Mouse (Mus musculus): Measurements from ENCODE around the gene Tmem156.
"Not testable (repeated sequence)": the region's sequence is repeated elsewhere in the genome, so short reads cannot be mapped to it uniquely, and the experiment has no call there.

Gene Tmem156

DNA sequence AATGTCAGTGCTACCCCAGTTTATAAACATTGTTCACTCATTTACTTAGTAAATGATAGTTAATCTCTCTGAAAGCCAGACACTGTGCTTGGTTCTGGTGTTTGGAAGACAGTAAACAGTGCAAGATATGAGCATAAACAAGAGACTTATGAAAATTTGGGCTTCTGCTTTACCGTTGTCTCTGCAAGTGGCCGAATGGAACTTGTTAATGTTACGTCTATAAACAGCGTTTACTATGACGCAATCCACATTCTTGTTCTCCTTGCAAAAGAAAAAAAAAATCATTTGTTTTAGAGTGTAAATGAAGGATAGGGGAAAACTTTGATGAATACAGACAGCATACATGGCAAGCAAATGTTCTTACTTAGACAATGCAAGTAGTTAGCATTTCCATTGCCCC is at the start of gene Tmem156:
Gene Tmem156 (minus strand): TSS at position 212 of the 400 bp plus-strand sequence.
- DNase-seq, result no peak

DNA sequence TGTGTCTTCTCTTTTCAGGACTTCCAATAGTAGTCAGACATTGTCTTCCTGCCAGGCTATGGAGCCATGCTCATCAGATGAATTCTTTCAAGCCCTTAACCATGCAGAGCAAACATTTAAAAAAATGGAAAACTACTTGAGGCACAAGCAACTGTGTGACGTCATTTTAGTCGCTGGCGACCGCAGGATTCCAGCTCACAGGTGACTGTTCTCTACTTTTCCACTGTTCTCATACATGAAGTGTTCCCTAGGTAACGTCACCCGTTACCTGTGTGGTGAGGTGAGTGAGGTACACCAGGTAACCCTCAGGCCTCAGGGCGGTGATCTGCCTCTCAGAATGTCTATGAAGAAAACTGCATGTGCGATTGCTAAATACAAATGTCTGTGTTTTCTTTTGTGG is 49.3 kb upstream of the Tmem156 start:
- no peak for DNase-seq

DNA sequence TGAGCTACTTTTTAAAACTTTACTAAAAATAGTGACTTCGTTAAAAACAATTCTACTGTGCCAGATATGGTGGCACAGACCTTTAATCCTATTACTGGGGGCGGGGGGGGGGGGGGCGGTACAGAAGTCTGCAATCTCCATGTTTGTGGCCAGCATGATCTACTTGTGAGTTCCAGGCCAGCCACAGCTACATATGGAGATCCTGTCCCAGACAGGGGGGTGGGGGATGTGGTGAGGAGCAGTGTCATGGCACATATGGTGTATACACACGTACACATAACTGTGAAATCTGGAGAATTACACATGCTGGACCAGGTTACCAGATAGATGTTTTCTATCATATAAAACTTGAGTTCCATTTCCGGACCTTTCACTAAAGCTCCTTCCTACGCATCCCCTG is 45.1 kb upstream of the Tmem156 start:
- DNase-seq, result no peak

DNA sequence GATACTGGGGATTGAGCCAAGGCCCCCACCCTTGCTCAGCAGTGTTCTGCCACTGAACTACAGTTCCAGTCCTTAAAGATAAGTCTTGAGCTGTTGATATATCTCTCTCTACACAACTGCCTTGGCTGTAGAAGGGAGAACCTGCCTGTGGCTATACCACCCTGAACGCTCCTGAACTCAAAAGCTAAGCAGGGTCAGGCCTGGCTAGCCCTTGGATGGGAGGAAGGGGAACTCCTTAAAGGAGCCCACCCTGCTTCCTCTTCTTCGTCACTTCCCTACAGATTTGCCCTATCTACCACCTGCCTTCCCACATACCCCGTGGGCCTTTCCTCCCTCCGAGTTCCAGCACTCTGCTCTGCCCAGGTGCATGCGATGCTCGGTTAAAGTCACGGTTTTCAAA is 44.2 kb upstream of the Tmem156 start:
- no peak for DNase-seq

DNA sequence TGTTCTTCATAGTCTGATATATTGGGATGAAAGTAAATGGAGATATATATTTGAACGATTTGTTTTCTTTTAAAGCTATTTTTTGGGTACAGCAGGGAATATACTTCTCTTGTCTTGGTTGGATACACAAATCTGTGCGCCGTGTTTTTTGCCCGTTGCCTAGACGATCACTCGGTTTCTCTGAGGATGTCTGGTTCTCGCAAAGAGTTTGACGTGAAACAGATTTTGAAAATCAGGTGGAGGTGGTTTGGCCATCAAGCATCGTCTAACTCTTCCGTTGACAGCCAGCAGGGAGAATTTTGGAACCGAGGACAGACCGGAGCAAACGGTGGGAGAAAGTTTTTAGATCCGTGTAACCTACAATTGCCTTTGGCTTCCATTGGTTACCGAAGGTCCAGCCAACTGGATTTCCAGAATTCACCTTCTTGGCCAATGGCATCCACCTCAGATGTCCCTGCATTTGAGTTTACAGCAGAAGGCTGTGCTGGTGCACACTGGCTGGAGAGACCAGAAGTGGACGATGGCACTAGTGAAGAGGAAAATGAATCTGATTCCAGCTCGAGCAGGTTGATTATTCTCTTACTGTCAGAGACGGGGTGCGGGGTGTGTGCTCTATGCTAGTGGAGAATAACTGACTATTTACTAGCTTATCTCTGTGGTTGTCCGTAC is 39.4 kb upstream of the Tmem156 start:
- no peak for DNase-seq

DNA sequence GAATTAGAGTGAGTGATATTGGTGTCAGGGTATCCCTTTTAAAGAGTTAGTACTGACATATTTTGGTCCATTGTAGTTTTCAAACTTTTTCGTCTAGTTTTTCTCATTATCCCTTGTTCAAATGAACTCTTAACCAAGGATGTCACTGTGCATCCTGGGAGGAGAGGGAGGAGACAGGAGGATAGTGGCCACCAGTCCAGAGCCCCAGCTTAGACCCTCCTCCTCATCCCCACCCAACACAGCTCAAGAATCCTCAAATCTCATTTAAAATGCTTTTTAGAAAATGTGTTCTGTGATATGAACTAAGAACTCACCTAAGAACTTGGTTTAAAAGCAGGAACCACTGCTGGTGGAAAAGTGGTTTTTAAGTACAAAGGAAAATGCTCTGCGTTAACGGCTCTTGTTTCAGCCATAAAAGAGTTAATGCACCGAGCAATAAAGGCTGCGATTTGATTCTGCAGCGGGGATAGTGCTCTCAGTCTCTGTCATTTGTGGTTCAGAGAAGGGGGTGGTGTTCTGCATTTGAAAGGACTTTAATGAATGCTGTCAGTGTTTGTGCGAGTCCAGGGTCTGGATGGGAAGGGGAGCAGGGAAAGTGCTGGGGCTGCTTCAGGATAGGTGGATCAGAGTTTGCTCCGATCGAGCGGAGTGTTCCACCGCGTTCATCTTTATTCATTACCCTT is 38.7 kb upstream of the Tmem156 start:
- no peak for DNase-seq

DNA sequence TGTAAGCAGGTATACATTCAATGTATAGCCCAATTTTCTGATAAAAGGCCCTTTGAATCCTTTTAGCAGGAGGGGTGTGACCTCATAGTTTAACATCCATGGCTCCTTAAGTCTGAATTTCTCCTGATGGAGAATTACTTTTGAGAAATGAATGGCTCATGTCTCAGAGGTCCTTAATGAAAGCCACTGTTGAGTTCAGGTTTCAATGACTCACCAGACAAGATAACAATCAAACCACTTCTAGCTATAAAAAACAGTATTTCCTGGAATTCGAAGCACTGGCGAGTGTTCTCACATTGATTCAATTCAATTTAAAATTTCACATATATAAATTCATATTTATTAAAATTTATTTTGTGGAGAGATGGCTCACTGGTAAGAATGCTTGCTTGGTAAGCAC is 36.5 kb upstream of the Tmem156 start:
- DNase-seq, result no peak

DNA sequence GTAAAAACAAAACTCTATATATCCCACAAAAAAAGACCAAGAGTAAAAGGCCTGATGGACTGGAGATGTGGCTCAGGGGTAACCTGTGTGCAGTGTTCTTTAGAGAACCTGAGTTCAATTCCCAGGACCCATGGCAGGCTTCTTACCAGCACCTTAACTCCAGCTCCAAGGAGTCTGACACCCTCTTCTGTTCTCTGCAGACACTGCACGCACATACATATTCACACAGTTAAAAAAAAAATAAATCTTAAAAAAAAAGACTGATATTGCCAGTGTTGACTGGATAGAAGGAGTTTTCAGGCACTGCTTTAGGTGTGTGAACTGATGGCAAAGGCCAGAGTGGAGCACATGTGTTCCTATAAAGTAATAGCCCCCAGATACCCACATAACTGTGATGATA is 34.2 kb upstream of the Tmem156 start:
- DNase-seq, result no peak

DNA sequence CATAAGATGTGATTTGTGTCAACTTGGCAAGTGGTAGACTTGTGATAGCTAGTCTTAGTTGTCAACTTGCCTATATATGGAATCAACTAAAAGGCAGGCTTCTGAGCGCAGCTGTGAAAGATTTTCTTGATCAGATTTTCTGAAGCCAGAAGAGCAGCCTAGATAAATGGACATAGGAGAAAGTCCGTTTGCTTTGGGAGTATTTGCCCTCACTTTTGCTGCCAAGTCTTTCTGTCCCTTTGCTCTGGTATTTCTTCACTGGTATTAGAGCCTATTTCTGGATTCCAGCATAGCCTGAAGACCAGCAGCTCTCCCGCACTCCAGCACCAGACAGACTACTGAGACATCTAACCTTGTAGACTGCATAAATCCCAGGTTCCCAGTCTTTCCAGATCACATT is 30.7 kb upstream of the Tmem156 start:
- DNase-seq, result no peak

DNA sequence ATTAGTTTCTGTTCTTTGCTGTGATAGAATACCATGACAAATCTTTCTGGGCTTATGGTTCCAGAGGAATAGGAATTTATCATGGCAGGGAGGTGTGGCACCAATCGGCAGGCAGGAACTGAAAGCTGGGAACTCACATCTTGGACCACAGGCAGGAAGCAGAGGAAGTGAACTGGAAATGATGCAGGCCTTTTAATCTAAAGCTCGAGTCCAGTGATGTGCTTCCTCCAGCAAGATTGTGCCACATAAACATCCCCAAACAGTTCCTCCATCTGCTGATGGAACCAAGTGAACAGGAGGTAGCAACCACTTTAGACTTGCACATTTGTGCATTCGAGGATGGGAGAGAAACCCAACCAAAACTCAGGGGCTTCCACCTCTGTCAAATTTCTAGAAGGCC is 28.0 kb upstream of the Tmem156 start:
- DNase-seq, result no peak

DNA sequence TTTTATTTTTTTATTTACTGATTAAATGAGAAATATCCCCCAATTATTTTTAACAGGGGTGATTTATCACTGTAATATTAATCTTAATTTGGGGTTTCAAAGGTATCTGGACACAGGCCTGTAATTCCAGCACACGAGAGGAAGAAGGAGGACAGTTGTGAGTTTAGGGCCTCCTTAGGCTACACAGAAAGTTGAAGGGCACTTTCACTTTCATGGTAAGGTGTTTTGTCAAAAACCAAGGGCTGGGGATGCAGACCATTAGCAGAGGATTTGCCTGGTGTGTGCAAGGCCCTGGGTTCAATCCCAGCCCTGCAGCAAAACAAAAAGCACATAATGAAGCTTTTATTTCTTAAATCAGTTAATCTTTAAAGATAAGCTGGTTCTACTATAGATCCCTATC is 27.6 kb upstream of the Tmem156 start:
- no peak for DNase-seq

DNA sequence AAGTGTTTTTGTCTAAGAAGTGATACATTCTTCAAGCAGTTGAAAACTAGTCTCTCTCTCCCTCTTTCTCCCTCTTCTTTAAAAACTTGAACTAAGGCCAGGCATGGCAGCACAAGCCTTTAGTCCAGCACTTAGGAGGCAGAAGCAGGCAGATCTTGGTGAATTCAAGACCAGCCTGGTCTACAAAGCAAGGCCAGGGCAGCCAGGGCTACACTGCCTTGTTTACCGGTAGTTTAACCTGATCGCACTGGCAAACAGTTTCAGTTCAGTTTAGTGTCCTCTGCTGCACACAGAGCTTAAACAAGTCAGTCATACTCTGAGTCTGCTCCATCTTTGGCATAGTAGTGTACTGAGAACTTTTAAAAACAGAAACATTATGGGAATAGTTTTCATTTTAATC is 24.9 kb upstream of the Tmem156 start:
- no peak for DNase-seq

DNA sequence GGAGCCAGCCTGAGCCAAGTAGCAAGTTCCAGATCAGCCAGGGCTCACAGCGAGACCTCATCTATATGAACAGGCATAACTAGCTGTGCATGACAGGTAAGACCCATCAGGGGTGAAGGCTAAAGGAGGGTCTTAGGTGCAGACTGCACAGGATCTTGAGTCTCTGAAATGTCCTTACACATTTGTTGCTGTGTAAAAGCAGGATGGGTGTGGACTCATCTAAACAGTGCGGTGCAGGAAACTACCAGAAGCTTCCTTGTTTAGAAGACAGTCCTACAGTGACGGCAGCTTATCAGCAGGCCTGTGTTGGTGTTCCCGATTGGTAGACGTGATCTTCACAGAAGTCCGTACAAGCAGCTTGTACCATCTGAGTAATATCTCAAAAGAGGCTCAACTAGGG is 21.4 kb upstream of the Tmem156 start:
- DNase-seq, result peak; percentile 27

DNA sequence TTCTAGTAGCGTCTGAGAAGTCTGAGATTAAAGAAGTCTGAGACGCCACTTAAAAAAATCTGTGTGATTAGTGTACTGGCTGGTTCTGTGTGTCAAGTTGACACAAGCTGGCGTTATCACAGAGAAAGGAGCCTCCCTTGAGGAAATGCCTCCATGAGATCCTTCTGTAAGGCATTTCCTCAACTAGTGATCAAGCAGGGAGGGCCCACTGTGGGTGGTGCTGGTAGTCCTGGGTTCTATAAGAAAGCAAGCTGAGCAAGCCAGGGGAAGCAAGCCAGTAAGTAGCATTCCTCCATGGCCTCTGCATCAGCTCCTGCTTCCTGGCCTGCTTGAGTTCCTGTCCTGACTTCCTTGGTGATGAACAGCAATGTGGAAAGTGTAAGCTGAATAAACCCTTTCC is 20.3 kb upstream of the Tmem156 start:
- DNase-seq, result not testable (repeated sequence)

DNA sequence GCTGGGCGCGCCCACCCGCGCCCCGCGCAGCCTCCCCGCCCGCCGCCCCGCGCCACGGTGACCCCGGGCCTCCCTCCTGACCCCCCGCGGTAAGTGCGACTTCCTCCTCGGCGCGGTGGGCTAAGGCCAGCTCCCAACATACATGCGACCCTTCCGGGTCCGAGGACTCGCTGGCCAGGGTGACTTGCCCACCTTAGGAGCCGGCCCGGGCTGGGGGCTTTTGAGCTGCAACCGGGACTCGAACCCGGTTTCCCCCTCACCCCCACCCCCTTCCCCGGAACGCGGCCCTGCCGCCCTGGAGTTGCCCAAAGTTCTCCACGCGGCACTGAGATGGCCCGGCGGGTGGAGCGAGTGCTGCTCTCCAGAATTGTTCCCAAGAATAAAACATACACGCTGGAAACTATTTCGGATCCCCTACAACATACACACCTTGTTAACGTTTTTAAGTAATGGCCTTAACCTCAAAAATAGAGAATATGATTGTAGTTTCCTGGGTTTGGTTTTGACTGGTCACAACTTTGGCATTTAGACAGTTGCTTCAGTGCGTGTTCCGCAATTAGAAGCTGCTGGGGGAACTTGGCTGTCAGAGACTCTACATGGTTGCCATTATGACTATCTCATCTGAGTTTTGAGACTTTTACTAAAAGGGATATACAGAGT is 16.0 kb upstream of the Tmem156 start:
- DNase-seq, result peak; percentile 27

DNA sequence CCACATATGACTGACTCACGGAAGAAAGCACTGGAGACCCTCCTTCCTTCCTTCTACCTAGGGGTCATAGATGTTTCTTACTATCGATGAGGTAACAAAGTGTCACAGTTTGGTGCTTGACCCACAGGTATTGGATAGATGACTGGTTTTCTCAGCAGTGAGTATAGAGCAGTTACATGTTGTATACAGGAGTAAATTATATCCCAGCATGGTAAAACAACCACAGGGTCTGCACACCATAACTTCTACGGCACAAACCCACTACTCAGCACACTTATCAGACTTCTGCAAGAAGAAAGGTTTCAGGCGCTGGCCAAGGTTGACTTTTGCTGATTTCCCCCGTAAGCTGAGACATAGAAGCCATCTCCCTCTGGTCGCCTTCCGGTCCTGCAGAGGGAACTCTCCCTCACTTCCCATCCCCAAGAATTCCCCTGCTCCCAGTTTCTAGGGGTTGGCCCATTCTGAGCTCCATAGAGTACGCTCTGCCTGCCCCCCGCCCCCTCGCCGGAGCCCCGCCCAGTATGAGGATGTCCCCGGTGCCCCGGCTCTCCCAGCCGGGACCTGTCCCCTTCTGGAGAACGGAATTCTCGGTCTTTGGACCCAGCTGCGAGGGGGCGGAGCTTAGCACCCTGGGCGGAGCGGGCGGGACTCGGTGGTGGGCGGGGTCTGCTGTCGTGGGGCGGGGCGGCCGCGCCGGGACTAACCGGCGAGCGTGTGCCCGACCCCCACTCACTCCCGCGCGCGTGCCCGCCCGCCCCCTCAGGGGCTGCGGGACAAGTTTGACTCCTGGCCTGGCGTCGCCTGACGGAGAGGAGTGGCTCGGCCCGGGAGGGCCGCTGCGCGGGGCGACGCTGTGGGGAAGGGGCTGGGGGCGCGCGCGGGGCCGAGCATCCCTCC is 15.2 kb upstream of the Tmem156 start, which contains the start of gene Klhl5:
Gene Klhl5 (plus strand): TSS at position 664 of the 897 bp plus-strand sequence.
- DNase-seq, result peak; percentile 92

DNA sequence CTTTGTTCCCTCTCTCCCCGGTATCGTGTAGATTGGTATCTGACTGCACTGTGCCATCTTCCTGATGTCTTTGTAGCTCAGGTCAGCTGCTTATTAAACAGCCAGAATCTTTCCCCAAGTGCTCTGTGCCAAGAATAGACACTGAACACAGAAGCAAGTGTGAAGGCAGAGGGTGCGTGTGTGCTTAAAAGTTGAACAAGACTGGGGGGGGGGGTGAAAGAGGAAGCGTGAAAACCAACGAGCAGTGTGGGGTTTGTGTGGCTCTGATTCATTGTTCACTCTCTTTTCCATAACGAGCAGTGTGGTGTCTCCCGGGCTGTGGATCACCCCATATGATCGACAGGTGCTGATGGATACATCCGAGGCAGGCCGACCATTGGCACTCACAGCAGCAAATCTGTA is 10.7 kb upstream of the Tmem156 start:
- no peak for DNase-seq

DNA sequence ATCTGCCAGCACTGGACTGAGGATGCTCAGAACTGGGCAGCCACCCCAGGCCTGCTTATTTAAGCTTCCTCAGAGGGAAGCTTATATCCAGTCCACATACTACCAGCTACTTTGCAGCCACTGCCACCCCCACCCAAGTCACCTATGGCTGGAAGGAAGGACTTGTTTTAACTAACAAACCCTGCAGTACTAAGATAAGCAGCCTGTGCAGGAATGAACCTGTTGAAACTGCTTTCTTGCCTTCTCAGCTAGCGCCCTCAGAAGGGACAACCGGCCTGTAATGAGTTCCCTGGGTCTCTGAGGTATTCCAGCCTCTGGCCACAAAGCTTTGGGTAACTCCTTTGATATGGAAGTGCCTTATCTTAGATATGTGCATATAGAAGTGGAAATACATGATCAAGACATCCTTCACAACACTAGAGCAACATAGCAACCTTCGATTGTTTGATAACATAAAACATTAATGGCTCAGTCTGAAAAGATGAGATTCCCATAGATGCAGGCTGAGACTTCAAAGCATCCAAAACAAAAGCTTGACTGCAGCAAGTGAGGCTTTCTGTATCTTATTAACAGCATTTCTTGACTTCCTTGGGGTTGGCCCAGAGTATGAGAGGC is 10.2 kb upstream of the Tmem156 start:
- no peak for DNase-seq

DNA sequence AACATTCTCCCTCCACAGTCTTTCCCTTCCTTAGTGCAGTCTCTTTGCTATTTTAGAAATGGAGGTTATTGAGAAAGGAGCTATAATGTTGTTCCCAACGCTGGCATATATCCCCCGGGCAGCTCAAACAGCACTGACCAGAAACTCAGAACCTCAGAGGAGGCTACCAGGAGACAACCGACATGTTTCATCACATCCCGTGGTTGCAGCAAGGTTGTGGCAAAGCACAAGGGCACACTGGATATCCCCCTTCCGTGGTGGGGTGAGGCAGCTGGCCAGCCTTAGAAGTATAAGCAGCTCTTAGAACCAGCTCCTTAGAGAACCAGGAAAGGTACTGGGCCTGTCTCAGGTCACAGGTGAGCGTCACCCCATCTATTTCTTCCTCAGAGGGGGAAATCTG is 9.7 kb upstream of the Tmem156 start:
- DNase-seq, result no peak

DNA sequence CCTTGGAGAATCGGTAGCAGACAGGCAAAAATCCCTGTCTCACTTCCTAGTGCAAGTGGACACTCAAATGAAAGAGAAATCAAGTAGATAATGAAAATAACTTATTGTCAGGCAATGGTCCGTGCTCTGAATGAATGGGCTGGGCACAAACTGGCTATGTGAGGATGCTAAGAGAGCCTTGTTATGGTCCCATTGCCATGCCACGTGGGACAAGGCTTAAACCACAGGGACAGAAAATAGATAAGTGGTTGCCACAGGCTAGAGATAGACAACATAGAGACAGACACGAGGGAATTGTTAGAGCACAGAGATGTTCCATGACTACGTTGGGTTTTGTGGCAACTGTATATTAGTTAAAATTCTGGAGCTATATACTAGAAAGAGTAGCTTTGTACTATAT is 9.3 kb upstream of the Tmem156 start:
- no peak for DNase-seq

DNA sequence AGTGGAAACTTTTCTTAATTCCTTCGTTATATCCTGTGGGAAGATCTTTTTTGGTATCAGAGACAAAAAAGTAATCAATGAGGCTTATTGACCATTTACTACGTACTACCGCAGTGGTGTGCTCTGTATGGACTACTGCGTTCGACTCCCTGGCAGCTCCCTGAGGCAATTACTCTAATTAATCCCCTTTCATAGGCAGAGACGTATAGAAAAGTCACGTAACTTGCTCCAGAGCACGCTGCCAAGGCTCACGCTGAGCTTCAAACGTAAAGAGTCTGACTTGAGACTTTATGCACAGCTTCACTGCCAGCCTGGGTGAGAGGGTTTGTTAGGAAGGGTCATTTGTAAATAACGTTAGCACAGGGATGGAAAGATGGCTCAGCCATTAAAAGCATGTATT is 8.1 kb upstream of the Tmem156 start:
- no peak for DNase-seq

DNA sequence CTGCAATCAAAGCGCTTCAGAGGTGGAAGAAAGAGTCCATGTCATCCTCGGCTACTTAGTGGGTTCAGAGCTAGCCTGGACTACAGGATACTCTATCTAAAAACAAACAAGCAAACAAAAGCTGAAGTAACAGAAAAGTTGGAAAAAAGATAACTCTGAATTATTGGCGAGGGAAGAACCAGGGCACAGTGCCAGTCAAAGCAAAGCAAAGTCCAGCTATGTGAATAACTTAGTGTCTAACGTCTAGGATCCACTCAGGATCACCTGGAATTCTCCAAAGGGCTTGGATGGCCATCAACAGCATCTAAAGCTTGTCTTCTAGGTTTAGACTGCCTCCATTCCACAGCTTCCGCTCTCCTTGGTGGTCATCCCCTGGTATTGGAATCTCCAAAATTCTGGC is 5.5 kb upstream of the Tmem156 start:
- DNase-seq, result peak; percentile 38

DNA sequence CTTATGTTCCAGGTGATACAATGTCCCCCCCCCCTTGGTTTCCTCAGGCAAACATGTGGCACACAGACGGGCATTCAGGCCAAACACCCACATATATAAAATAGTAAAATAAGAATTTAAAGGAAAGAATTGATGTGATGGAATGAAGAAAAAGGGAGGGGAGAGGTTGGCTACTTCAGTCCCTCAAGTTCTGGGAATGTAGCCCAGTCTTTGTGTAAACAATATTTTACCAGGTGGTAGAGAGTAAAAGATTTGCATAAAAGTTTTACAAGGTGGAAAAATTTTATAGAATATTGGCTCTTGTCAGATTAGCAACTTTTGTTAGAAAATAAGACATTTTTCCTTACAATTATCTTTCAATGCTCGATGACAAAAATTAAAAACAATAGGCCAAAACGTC is 4.9 kb upstream of the Tmem156 start:
- no peak for DNase-seq
